Mouse (Mus musculus): ENCODE measurements at regions not wholly inside any gene's neighbourhood (a gene's known extent, or its start where the extent isn't known, plus 50 kb on each side); places are given as distances from the start of the nearest gene placed in this dataset.

GRCm38 (mm10) chr13:90252981-90253380, 163.6 kb upstream of the Xrcc4 start:
- Histone ChIP-seq H3K36me3 (ENCODE audit: control insufficient read depth, insufficient read depth, low read length, poor library complexity, severe bottlenecking) (no peaks in the 10 kb centered on the region), H3K9me3 (ENCODE audit: control insufficient read depth, insufficient read depth, low read depth, low read length) (no peaks in the 10 kb centered on the region), H3K27ac (ENCODE audit: insufficient read depth, low read depth, low read length, poor library complexity, severe bottlenecking) (no peak overlapping the region), H3K4me1 (ENCODE audit: control insufficient read depth in 2 of 2, insufficient read depth in 2 of 2, low read length in 2 of 2, poor library complexity in 1 of 2) (no peaks in the 10 kb centered on the region), H3K4me3 (ENCODE audit: insufficient read depth in 1 of 2, low read depth in 1 of 2, low read length in 2 of 2, poor library complexity in 1 of 2, severe bottlenecking in 1 of 2) (no peak overlapping the region), H3K9ac (ENCODE audit: insufficient read depth, low read depth, low read length, poor library complexity, severe bottlenecking) (no peak overlapping the region)
- DNase-seq (ENCODE audit: low read depth, low spot score): no peak
- TF ChIP-seq CHD2 (IDR thresholded peaks at IDR 0.05; ENCODE audit: low read depth, low read length): no peak
- TF ChIP-seq ZNF384 (IDR thresholded peaks at IDR 0.05; ENCODE audit: low read depth, low read length): no peak
- TF ChIP-seq ZC3H11A (IDR thresholded peaks at IDR 0.05; ENCODE audit: borderline replicate concordance, low read depth, low read length): no peak
- no peak for TF ChIP-seq MAFK (IDR thresholded peaks at IDR 0.05; ENCODE audit: insufficient read depth, low read depth, low read length)
- TF ChIP-seq HCFC1 (IDR thresholded peaks at IDR 0.05; ENCODE audit: borderline replicate concordance, insufficient read depth, low read length): no peak
- in situ Hi-C loops (cut with MboI; ENCODE audit: low sequenced_read_pairs in 2 of 2, unreplicated experiment in 2 of 2): no loop called here

- peak; percentile 60 for DNase-seq (ENCODE audit: low read depth, low spot score)
- TF ChIP-seq CHD2 (IDR thresholded peaks at IDR 0.05; ENCODE audit: low read depth, low read length): no peak
- no peak for TF ChIP-seq HCFC1 (IDR thresholded peaks at IDR 0.05; ENCODE audit: borderline replicate concordance, insufficient read depth, low read length)
- TF ChIP-seq MAFK (IDR thresholded peaks at IDR 0.05; ENCODE audit: insufficient read depth, low read depth, low read length): no peak
- no peak for TF ChIP-seq ZC3H11A (IDR thresholded peaks at IDR 0.05; ENCODE audit: borderline replicate concordance, low read depth, low read length)
- no peak for TF ChIP-seq ZNF384 (IDR thresholded peaks at IDR 0.05; ENCODE audit: low read depth, low read length)
- Histone ChIP-seq H3K36me3 (ENCODE audit: control insufficient read depth, insufficient read depth, low read length, poor library complexity, severe bottlenecking) (no peaks in the 10 kb centered on the region), H3K9ac (ENCODE audit: insufficient read depth, low read depth, low read length, poor library complexity, severe bottlenecking) (no peak overlapping the region), H3K4me1 (ENCODE audit: control insufficient read depth in 2 of 2, insufficient read depth in 2 of 2, low read length in 2 of 2, poor library complexity in 1 of 2) (no peaks in the 10 kb centered on the region), H3K27ac (ENCODE audit: insufficient read depth, low read depth, low read length, poor library complexity, severe bottlenecking) (peak overlapping the region; percentile 55), H3K4me3 (ENCODE audit: insufficient read depth in 1 of 2, low read depth in 1 of 2, low read length in 2 of 2, poor library complexity in 1 of 2, severe bottlenecking in 1 of 2) (no peak overlapping the region), H3K9me3 (ENCODE audit: control insufficient read depth, insufficient read depth, low read depth, low read length) (no peaks in the 10 kb centered on the region)
- in situ Hi-C loops (cut with MboI; ENCODE audit: low sequenced_read_pairs in 2 of 2, unreplicated experiment in 2 of 2): no loop called here
Measured at GRCm38 (mm10) chr13:90245997-90246765, 156.8 kb upstream of the Xrcc4 start.

GRCm38 (mm10) chr13:90238331-90238730, 148.9 kb upstream of the Xrcc4 start:
- in situ Hi-C loops (cut with MboI; ENCODE audit: low sequenced_read_pairs in 2 of 2, unreplicated experiment in 2 of 2): no loop called here
- TF ChIP-seq MAFK (IDR thresholded peaks at IDR 0.05; ENCODE audit: insufficient read depth, low read depth, low read length) (no peak), CHD2 (IDR thresholded peaks at IDR 0.05; ENCODE audit: low read depth, low read length) (no peak), HCFC1 (IDR thresholded peaks at IDR 0.05; ENCODE audit: borderline replicate concordance, insufficient read depth, low read length) (no peak), ZC3H11A (IDR thresholded peaks at IDR 0.05; ENCODE audit: borderline replicate concordance, low read depth, low read length) (no peak), ZNF384 (IDR thresholded peaks at IDR 0.05; ENCODE audit: low read depth, low read length) (no peak)
- H3K4me3 ChIP-seq (ENCODE audit: insufficient read depth in 1 of 2, low read depth in 1 of 2, low read length in 2 of 2, poor library complexity in 1 of 2, severe bottlenecking in 1 of 2): no peak overlapping the region
- H3K36me3 ChIP-seq (ENCODE audit: control insufficient read depth, insufficient read depth, low read length, poor library complexity, severe bottlenecking): no peaks in the 10 kb centered on the region
- H3K9ac ChIP-seq (ENCODE audit: insufficient read depth, low read depth, low read length, poor library complexity, severe bottlenecking): no peak overlapping the region
- no peaks in the 10 kb centered on the region for H3K4me1 ChIP-seq (ENCODE audit: control insufficient read depth in 2 of 2, insufficient read depth in 2 of 2, low read length in 2 of 2, poor library complexity in 1 of 2)
- H3K27ac ChIP-seq (ENCODE audit: insufficient read depth, low read depth, low read length, poor library complexity, severe bottlenecking): no peak overlapping the region
- no peak for DNase-seq (ENCODE audit: low read depth, low spot score)
- H3K9me3 ChIP-seq (ENCODE audit: control insufficient read depth, insufficient read depth, low read depth, low read length): no peaks in the 10 kb centered on the region

- H3K27ac ChIP-seq (ENCODE audit: insufficient read depth, low read depth, low read length, poor library complexity, severe bottlenecking): no peak overlapping the region
- no peaks in the 10 kb centered on the region for H3K36me3 ChIP-seq (ENCODE audit: control insufficient read depth, insufficient read depth, low read length, poor library complexity, severe bottlenecking)
- H3K4me3 ChIP-seq (ENCODE audit: insufficient read depth in 1 of 2, low read depth in 1 of 2, low read length in 2 of 2, poor library complexity in 1 of 2, severe bottlenecking in 1 of 2): no peak overlapping the region
- DNase-seq (ENCODE audit: low read depth, low spot score): no peak
- no peaks in the 10 kb centered on the region for H3K9me3 ChIP-seq (ENCODE audit: control insufficient read depth, insufficient read depth, low read depth, low read length)
- in situ Hi-C loops (cut with MboI; ENCODE audit: low sequenced_read_pairs in 2 of 2, unreplicated experiment in 2 of 2): no loop called here
- TF ChIP-seq ZC3H11A (IDR thresholded peaks at IDR 0.05; ENCODE audit: borderline replicate concordance, low read depth, low read length): no peak
- no peak for TF ChIP-seq HCFC1 (IDR thresholded peaks at IDR 0.05; ENCODE audit: borderline replicate concordance, insufficient read depth, low read length)
- TF ChIP-seq CHD2 (IDR thresholded peaks at IDR 0.05; ENCODE audit: low read depth, low read length): no peak
- peaks cover 0 to 2% of the 10 kb centered on the region in 2 experiments; a peak in 1 of 4 replicates for H3K4me1 ChIP-seq (ENCODE audit: control insufficient read depth in 2 of 2, insufficient read depth in 2 of 2, low read length in 2 of 2, poor library complexity in 1 of 2)
- no peak overlapping the region for H3K9ac ChIP-seq (ENCODE audit: insufficient read depth, low read depth, low read length, poor library complexity, severe bottlenecking)
Measured at GRCm38 (mm10) chr13:90233986-90234385, 144.6 kb upstream of the Xrcc4 start.

Measured in ES-E14 (cell line).